Mouse (Mus musculus): ENCODE measurements around the gene Il12rb1. TPM values are rescaled to one million over a fixed set of nuclear protein-coding genes. Genes with fewer than 3 reads are reported as not detected.

Gene Il12rb1
- polyA plus RNA-seq, 1 experiment from 2014 or later, result 0.13 TPM

GRCm38 (mm10) chr8:70803761-70804480 is 4.3 kb upstream of the Il12rb1 start:
- Histone ChIP-seq H3K4me1 (peaks cover 15% of the 10 kb centered on the region), H3K27me3 (peaks cover 58% of the 10 kb centered on the region)
- 2% methylated on average over 47 of the region's 47 CpGs for WGBS

GRCm38 (mm10) chr8:70804481-70805206 is 3.6 kb upstream of the Il12rb1 start, which contains the start of gene Mast3:
Gene Mast3, minus strand, starts transcription at chr8:70805054.
- ATAC-seq (ENCODE audit: insufficient number of reproducible peaks, low FRiP score, low TSS enrichment, low read depth), result peak; percentile 70
- peaks cover 51% of the 10 kb centered on the region for H3K27me3 ChIP-seq
- H3K4me1 ChIP-seq, result peaks cover 15% of the 10 kb centered on the region
- H3K9ac ChIP-seq, result peak within 1 kb of the TSS; percentile 33; the same call in 1 of the 2 replicates
- H3K4me3 ChIP-seq, result peak within 1 kb of the TSS; percentile 48
- no peaks in the 10 kb centered on the region for H3K9me3 ChIP-seq
- no peaks in the 10 kb centered on the region for H3K36me3 ChIP-seq
- WGBS, result 1% methylated on average over 45 of the region's 45 CpGs
- peak within 1 kb of the TSS; percentile 72 for H3K4me2 ChIP-seq
- H3K27ac ChIP-seq, result no peak within 1 kb of the TSS

More at GRCm38 (mm10) chr8:70803761-70804480, 4.3 kb upstream of the Il12rb1 start:
- no peaks in the 10 kb centered on the region for H3K36me3 ChIP-seq
- H3K9me3 ChIP-seq, result no peaks in the 10 kb centered on the region
- no peak for ATAC-seq (ENCODE audit: insufficient number of reproducible peaks, low FRiP score, low TSS enrichment, low read depth)
- peak overlapping the region; percentile 48 for H3K4me3 ChIP-seq
- H3K4me2 ChIP-seq, result peak overlapping the region; percentile 72
- peak overlapping the region; percentile 33; the same call in 1 of the 2 replicates for H3K9ac ChIP-seq
- no peak overlapping the region for H3K27ac ChIP-seq

DNA sequence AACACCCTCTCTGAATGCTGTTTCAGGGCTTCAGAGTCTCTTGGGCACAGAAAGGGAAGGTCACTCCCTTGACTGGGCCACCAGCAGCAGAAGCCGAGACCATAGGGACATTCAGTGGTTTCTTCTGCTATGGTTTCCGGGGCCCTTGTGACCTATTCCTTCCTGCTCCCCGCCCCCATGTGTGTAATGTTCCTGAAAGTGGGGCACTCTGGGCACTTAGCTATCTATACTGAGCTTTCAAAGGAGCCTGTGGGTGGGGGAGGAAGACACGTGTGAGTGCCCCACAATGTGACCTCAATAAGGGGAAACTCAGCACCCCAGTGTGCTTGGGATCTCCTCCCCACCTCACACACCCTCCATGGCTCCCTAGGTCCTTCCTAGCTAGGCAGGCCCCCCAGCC is 1.7 kb upstream of the Il12rb1 start:
- no peak for ATAC-seq (ENCODE audit: insufficient number of reproducible peaks, low FRiP score, low TSS enrichment, low read depth)
- Histone ChIP-seq H3K9ac (no peak overlapping the region), H3K4me3 (no peak overlapping the region), H3K27ac (no peak overlapping the region), H3K4me1 (peaks cover 15% of the 10 kb centered on the region), H3K4me2 (no peak overlapping the region), H3K27me3 (peaks cover 34% of the 10 kb centered on the region), H3K36me3 (no peaks in the 10 kb centered on the region), H3K9me3 (no peaks in the 10 kb centered on the region)
- 67% methylated on average over 4 of the region's 4 CpGs for WGBS

- WGBS, result 31% methylated on average over 1 of the region's 1 CpGs
These were observed 945 bp upstream of the Il12rb1 start for GRCm38 (mm10) chr8:70807304-70807703.

GRCm38 (mm10) chr8:70808955-70809701 is 879 bp downstream of the Il12rb1 start:
- H3K4me1 ChIP-seq, result peaks cover 7% of the 10 kb centered on the region
- H3K27ac ChIP-seq, result no peak overlapping the region
- H3K9ac ChIP-seq, result no peak overlapping the region
- H3K36me3 ChIP-seq, result no peaks in the 10 kb centered on the region
- H3K4me3 ChIP-seq, result no peak overlapping the region
- WGBS, result 74% methylated on average over 8 of the region's 8 CpGs
- H3K27me3 ChIP-seq, result peaks cover 26% of the 10 kb centered on the region
- no peaks in the 10 kb centered on the region for H3K9me3 ChIP-seq
- ATAC-seq (ENCODE audit: insufficient number of reproducible peaks, low FRiP score, low TSS enrichment, low read depth), result no peak
- H3K4me2 ChIP-seq, result no peak overlapping the region

More at GRCm38 (mm10) chr8:70807304-70807703, 945 bp upstream of the Il12rb1 start:
- no peaks in the 10 kb centered on the region for H3K36me3 ChIP-seq
- H3K27me3 ChIP-seq, result peaks cover 30% of the 10 kb centered on the region
- H3K9me3 ChIP-seq, result no peaks in the 10 kb centered on the region
- H3K4me1 ChIP-seq, result peaks cover 15% of the 10 kb centered on the region
- no peak overlapping the region for H3K9ac ChIP-seq
- H3K27ac ChIP-seq, result no peak overlapping the region
- no peak overlapping the region for H3K4me3 ChIP-seq
- ATAC-seq (ENCODE audit: insufficient number of reproducible peaks, low FRiP score, low TSS enrichment, low read depth), result no peak
- no peak overlapping the region for H3K4me2 ChIP-seq

- Histone ChIP-seq H3K4me1 (no peaks in the 10 kb centered on the region), H3K4me2 (no peak overlapping the region), H3K4me3 (no peak overlapping the region), H3K9me3 (no peaks in the 10 kb centered on the region), H3K27me3 (peaks cover 19% of the 10 kb centered on the region), H3K36me3 (no peaks in the 10 kb centered on the region), H3K9ac (no peak overlapping the region), H3K27ac (no peak overlapping the region)
- no peak for ATAC-seq (ENCODE audit: insufficient number of reproducible peaks, low FRiP score, low TSS enrichment, low read depth)
- WGBS, result 69% methylated on average over 20 of the region's 20 CpGs
These were observed 2.9 kb downstream of the Il12rb1 start for GRCm38 (mm10) chr8:70810962-70811680.

DNA sequence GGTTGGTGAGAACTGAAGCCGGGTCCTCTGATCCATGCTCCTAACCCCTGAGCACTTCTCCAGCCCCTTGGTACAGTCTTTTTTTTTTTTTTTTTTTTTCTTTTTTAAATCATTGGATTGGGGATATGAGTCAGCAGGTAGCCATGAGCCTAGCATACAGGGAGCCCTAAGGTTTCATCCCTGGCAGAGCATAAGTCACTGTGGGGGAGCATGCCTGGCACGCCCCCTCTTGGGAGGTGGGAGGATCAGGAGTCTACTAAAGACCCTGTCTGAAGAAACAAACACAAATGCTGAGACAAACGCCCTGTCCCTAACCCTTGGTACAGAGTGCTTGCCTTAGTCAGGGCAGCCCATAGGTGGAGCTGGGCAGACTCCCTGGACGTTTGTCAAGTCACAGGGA is 3.8 kb downstream of the Il12rb1 start:
- Histone ChIP-seq H3K9me3 (no peaks in the 10 kb centered on the region), H3K4me1 (peaks cover 5% of the 10 kb centered on the region; the same call in 1 of the 2 replicates), H3K27me3 (peaks cover 28% of the 10 kb centered on the region), H3K36me3 (no peaks in the 10 kb centered on the region), H3K9ac (no peak overlapping the region), H3K4me2 (no peak overlapping the region), H3K27ac (no peak overlapping the region), H3K4me3 (no peak overlapping the region)
- WGBS, result 47% methylated on average over 4 of the region's 4 CpGs
- no peak for ATAC-seq (ENCODE audit: insufficient number of reproducible peaks, low FRiP score, low TSS enrichment, low read depth)

GRCm38 (mm10) chr8:70812885-70813284 is 4.6 kb downstream of the Il12rb1 start:
- 47% methylated on average over 4 of the region's 4 CpGs for WGBS
- no peaks in the 10 kb centered on the region for H3K36me3 ChIP-seq
- ATAC-seq (ENCODE audit: insufficient number of reproducible peaks, low FRiP score, low TSS enrichment, low read depth), result no peak
- peaks cover 6% of the 10 kb centered on the region; the same call in 1 of the 2 replicates for H3K4me1 ChIP-seq
- H3K9ac ChIP-seq, result no peak overlapping the region
- no peaks in the 10 kb centered on the region for H3K9me3 ChIP-seq
- peaks cover 31% of the 10 kb centered on the region for H3K27me3 ChIP-seq
- H3K4me2 ChIP-seq, result no peak overlapping the region
- H3K27ac ChIP-seq, result no peak overlapping the region
- no peak overlapping the region for H3K4me3 ChIP-seq

DNA sequence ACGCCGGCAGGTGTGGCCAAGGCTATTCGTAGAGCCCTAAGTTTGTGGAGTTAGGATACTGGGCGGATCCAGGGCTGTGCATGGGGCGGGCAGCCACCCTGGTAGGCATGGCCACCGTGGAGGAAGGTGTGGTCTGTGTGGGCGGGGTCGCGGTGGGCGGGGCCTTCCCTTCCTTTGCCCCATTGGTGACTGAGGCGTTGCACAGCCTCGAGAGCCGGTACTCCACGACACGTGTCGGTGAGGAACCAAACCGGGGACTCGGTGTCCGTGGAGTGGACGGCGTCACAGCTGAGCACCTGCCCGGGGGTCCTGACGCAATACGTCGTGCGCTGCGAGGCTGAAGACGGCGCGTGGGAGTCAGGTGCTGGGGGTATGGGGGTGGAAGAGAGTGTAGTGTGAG is 8.4 kb downstream of the Il12rb1 start:
- peaks cover 10% of the 10 kb centered on the region; the same call in 1 of the 2 replicates for H3K9me3 ChIP-seq
- H3K27me3 ChIP-seq, result peaks cover 51% of the 10 kb centered on the region
- H3K4me3 ChIP-seq, result 0 out of 2 replicates have a peak overlapping the region, but pooled peaks have one; percentile 8
- WGBS, result 9% methylated on average over 30 of the region's 30 CpGs
- peaks cover 15% of the 10 kb centered on the region for H3K4me1 ChIP-seq
- H3K36me3 ChIP-seq, result no peaks in the 10 kb centered on the region
- H3K27ac ChIP-seq, result no peak overlapping the region
- H3K4me2 ChIP-seq, result peak overlapping the region; percentile 26
- H3K9ac ChIP-seq, result no peak overlapping the region
- ATAC-seq (ENCODE audit: insufficient number of reproducible peaks, low FRiP score, low TSS enrichment, low read depth), result no peak

DNA sequence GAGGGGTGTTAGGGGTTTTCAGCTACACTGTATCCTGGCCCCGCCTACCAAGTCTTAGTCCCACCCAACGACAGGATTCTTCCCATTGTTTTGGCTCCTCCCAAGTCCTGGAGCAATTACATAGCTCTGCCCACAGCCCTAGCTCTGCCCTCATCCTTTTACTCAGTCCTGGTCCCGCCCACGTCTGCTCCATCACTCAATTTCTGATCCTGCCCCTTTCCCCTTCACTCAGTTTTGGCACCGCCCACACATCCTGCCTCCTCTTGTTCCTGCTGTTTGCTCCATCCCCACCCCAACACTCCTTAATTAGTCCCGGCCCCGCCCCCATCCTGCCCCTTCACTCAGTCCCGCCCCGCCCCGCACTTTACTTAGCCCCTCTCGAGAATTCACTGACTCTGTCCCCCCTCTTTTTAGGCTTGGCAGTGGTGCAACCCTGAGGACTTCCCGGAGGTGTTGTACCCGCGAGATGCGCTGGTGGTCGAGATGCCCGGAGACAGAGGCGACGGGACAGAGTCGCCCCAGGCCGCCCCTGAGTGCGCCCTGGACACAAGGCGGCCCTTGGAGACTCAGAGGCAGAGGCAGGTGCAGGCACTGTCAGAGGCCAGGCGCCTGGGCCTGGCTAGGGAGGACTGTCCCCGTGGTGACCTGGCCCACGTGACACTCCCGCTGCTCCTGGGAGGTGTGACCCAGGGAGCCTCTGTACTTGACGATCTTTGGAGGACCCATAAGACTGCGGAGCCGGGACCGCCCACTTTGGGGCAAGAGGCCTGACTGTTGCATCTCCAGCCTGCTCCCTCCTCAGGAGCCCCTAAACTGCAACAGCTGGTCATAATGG is 12.1 kb downstream of the Il12rb1 start:
- Histone ChIP-seq H3K4me1 (peaks cover 19% of the 10 kb centered on the region), H3K27me3 (peaks cover 39% of the 10 kb centered on the region), H3K27ac (no peak overlapping the region), H3K4me2 (no peak overlapping the region), H3K9ac (no peak overlapping the region), H3K4me3 (no peak overlapping the region), H3K36me3 (no peaks in the 10 kb centered on the region), H3K9me3 (peaks cover 10% of the 10 kb centered on the region; the same call in 1 of the 2 replicates)
- 4% methylated on average over 31 of the region's 31 CpGs for WGBS
- ATAC-seq (ENCODE audit: insufficient number of reproducible peaks, low FRiP score, low TSS enrichment, low read depth), result peak; percentile 82
